Mouse (Mus musculus): ENCODE results near the gene Chst5.
"Not testable (repeated sequence)": the region's sequence is repeated elsewhere in the genome, so short reads cannot be mapped to it uniquely, and the experiment has no call there.

Gene Chst5

GRCm38 (mm10) chr8:111871278-111871677 lies 39.0 kb downstream of the Chst5 start:
- DNase-seq (ENCODE audit: low read depth) = no peak

DNA sequence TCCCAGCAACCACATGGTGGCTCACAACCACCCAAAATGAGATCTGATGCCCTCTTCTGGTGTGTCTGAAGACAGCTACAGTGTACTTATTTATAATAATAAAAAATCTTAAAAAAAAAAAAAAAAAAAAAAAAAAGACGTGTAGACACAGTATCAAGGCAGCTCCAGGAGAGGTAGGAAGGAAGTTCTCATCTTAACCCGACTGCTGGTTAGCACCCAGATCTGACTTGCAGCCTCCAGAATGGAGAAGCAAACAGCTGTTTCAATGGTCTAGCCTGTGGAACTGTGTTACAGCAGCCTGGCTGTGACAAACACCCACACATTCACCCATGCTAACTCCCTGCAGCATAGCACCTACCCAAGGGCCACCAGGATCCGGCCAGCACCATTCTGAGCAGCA lies 39.9 kb downstream of the Chst5 start:
- DNase-seq (ENCODE audit: low read depth) = no peak

DNA sequence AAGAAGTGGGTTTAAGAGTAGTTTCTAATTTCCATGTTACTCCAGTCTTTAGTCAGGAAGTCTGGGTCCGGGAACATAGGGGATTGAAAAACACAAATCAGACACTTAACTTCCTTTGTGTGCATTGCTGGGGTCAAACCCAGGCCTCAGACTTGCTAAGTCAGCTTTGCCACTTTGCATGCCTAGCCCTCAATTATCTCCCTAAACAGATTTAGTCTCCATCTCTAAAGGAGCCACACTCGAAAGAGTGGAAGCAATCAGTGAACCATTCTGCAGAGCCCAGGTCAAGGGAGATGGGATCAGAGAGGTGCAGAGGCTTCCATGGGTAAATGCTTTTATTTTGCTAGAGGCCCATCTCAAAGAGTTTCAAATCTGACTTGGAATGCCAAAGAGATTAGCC lies 41.6 kb downstream of the Chst5 start:
- no peak for DNase-seq (ENCODE audit: low read depth)

DNA sequence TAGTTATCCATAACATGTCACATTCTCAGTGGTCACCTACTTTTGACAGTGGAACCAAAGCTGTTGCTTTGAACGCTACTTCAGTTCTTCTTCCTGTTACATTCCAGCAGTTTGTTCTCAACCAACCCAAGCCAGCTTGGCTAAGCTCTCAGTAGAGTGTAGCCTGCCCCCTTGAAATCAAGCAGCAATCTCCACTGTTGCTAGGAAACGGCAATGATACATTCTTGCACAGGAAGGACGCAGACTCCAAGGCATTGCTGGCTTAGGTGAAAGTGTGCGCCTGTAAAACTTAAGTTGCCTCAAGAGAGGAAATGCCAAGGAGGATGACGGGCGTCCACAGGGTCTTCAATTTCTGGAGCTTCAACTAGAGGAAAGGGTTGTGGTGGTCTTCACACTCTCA lies 44.4 kb downstream of the Chst5 start:
- DNase-seq (ENCODE audit: low read depth) = no peak

DNA sequence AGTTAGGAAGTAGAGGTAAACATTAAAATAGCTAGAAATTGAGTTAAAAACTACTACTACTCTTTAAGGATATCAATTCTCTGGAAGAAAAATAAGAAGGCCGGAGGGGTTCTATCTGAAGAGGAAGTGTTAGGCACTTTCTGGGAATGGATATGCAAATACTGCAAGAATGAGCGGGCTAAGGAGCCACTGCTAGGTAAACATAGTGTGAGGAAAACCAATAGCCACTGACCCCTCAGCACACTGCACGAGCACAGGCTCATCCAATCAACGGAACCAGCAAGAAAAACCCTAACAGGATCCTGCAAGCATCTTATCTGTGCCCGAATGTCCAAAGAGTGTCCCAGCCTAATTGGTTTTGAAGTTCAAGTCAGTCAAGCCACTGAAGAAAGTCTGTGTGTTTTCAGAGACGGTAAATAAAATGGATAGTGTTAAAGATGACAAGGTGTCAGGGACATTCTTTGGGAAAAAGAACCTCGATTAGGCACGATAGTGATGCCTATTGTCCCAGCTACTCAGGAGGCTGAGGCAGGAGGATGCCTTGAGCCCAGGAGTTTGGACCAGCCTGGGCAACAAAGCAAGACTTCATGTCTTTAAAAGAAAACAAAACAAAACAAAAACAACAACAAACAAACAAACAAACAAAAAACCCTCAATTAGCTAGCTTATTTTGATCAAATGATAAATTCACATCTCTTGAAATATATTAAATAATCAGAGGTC lies 45.0 kb downstream of the Chst5 start:
- DNase-seq (ENCODE audit: low read depth) = no peak

GRCm38 (mm10) chr8:111864648-111865047 lies 45.6 kb downstream of the Chst5 start:
- DNase-seq (ENCODE audit: low read depth) = no peak

DNA sequence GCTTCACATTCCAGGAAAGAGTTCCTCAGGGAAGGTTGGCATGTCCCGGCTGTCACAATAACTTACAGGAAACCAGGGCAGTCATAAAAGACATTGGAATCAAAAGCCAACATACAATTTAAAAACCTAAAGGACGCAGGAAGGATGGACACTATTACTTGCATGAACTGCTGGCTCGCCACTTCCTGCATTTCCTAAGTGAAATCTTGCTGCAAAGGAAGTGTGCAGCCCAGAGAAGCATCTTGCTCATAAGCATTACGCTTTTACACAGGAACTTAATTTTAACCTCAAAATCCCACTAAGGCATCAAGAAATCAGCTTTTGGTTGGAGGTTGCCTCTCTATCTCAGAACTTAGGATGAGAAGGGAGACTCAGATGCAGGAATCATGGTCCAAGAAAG lies 47.0 kb downstream of the Chst5 start:
- no peak for DNase-seq (ENCODE audit: low read depth)

GRCm38 (mm10) chr8:111855977-111856376 lies 54.3 kb downstream of the Chst5 start:
- DNase-seq (ENCODE audit: low read depth) = no peak

DNA sequence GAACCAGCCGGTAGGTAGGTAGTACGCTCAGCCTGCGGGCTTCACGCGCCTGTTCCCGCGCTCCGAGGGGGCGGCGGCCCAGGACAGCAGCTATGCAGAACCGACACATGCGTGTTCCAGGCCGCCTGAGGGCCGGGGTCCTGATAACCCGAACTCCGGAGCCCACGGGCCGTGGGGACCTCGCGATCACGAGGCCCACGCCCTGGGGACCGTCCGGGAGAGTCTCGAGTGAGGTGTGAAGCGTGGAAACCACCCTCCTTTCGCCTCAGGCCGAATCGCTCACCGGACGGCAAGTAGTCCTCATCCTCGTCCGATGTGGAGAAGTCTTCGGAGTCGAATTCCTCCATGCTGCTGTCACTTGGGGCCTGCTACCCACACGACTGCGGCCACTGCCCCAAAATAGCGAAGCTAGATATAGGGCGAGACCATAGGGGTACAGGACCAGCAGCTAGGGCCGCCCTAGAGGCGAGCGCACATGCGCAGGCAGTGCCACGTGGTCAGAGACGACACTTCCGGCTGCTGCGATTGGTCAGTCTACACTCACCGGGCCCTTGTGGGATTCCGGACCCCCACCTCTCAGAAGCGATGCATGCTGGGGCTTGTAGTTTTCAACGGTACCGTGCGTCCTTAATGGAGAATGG lies 56.3 kb downstream of the Chst5 start, which contains the start of gene Cfdp1:
Gene Cfdp1, minus strand, starts transcription at position 431 of the 641 bp plus-strand sequence.
- peak; percentile 94 for DNase-seq (ENCODE audit: low read depth)

DNA sequence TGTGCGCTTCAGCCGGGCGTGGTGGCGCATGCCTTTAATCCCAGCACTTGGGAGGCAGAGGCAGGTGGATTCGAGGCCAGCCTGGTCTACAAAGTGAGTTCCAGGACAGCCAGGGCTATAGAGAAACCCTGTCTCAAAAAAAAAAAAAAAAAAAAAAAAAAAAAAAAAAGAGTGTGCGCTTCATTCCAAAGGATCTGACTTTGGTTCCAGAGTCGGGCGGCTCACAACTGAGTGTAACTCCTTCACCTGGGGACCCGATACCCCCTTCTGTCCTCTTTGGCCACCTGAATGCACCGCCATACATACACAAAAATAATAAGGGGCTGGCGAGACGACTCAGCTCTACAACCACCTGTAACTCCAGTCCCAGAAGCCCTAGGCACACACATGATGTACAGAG lies 57.0 kb downstream of the Chst5 start:
- DNase-seq (ENCODE audit: low read depth) = not testable (repeated sequence)

- DNase-seq (ENCODE audit: low read depth) = no peak
Observed at GRCm38 (mm10) chr8:111846746-111847145, 63.5 kb downstream of the Chst5 start.

Measured in c-Kit-positive CD71-negative TER-119-negative erythroid progenitor cells, embryonic 14.5 days (primary cell).